In the genomic region with DNA sequence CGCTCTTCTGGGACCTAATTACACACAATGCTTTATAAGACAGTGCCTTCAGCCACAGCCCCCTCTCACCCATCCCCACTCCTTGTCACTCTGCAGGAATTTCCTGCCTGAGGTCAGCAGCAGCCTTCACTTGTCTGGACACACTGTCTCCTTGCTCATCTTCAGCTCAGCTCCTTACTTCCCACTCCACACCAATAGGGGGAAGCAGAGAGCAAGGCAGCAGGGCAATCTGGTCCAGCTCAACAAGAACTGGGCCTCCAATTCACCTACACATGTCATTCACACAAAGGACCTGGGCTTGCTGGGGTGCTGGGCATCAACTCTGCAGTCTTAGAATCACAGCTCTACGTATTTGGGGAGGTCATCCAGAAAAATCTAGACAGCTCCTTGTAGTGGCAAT, we compare ENCODE assay signal across 17 mouse cellular contexts. TPM values are rescaled to one million over a fixed set of nuclear protein-coding genes. Genes with fewer than 3 reads are reported as not detected.
DNase-seq lines count a peak whose midpoint lies in the region; ATAC-seq and TF ChIP-seq lines count a peak whose summit lies in the region.
"Had no signal": no experiment of that assay in that cellular context is flagged by ENCODE, and none has a peak within 500 bp of the region (broad histone marks: within the 10 kb centered on the region; RNA-seq: fewer than 3 reads in every experiment).

No protein-coding gene starts in this region.

- H3K27me3 ChIP-seq in intestine, postnatal 0 days (replicated peaks; ENCODE audit: control insufficient read depth, insufficient read depth, low read length): no peaks in the 10 kb centered on the region
- no peaks in the 10 kb centered on the region for H3K27me3 ChIP-seq in intestine, embryonic 16.5 days (replicated peaks; ENCODE audit: control insufficient read depth, insufficient read depth, low read length)
- H3K27me3 ChIP-seq: heart, embryonic 12.5 days; liver, embryonic 15.5 days had no signal

- no peak overlapping the region for H3K4me3 ChIP-seq in intestine, postnatal 0 days (ENCODE audit: low read depth, low read length)
- no peak overlapping the region for H3K4me3 ChIP-seq in intestine, embryonic 16.5 days (ENCODE audit: low read length)
- H3K4me3 ChIP-seq: heart, embryonic 12.5 days; limb, embryonic 10.5 days; liver, embryonic 15.5 days had no signal

- DNase-seq in cerebellum, postnatal 10 days: peak; percentile 62 to 72
- no peak for DNase-seq in cerebellum, adult 11 months
- peak; percentile 24 for DNase-seq in retina, postnatal 1 day
- DNase-seq in retina, embryonic 14.5 days (ENCODE audit: low spot score): no peak
- no peak for DNase-seq in frontal cortex, postnatal 14 days (ENCODE audit: low spot score in 2 of 2)
- no peak for DNase-seq in kidney, postnatal 4 days
- DNase-seq: gastrocnemius, postnatal 25 days; heart, postnatal 4 days; kidney, adult 11 months; kidney, postnatal 25 days; lung, postnatal 4 days; thymus, postnatal 4 days had no signal

- no peak overlapping the region for H3K9ac ChIP-seq in intestine, postnatal 0 days (ENCODE audit: low read depth, low read length)
- H3K9ac ChIP-seq in intestine, embryonic 16.5 days (ENCODE audit: low read depth, low read length): no peak overlapping the region
- H3K9ac ChIP-seq: heart, embryonic 12.5 days; liver, embryonic 15.5 days had no signal

- no peak for ATAC-seq in intestine, postnatal 0 days
- ATAC-seq in intestine, embryonic 16.5 days: no peak

- no peak overlapping the region for H3K27ac ChIP-seq in intestine, postnatal 0 days (ENCODE audit: low read depth, low read length)
- no peak overlapping the region for H3K27ac ChIP-seq in intestine, embryonic 16.5 days (ENCODE audit: low read length)
- H3K27ac ChIP-seq: limb, embryonic 10.5 days; liver, embryonic 15.5 days had no signal

- H3K36me3 ChIP-seq in intestine, postnatal 0 days (ENCODE audit: control insufficient read depth, insufficient read depth): no peaks in the 10 kb centered on the region
- H3K36me3 ChIP-seq in intestine, embryonic 16.5 days (ENCODE audit: control insufficient read depth, insufficient read depth, low read length): no peaks in the 10 kb centered on the region
- H3K36me3 ChIP-seq: heart, embryonic 12.5 days; limb, embryonic 10.5 days; liver, embryonic 15.5 days had no signal

- WGBS in intestine, postnatal 0 days: 88% methylated on average over 2 of the region's 2 CpGs
- WGBS in intestine, embryonic 16.5 days: 84% methylated on average over 2 of the region's 2 CpGs

- no peak overlapping the region for H3K4me2 ChIP-seq in intestine, postnatal 0 days (replicated peaks; ENCODE audit: low read depth)
- H3K4me2 ChIP-seq in intestine, embryonic 16.5 days (ENCODE audit: low read depth, low read length): no peak overlapping the region
- H3K4me2 ChIP-seq: heart, embryonic 12.5 days; liver, embryonic 15.5 days had no signal

- H3K4me1 ChIP-seq in intestine, postnatal 0 days (replicated peaks; ENCODE audit: control insufficient read depth, insufficient read depth, low read length): no peaks in the 10 kb centered on the region
- H3K4me1 ChIP-seq in intestine, embryonic 16.5 days (ENCODE audit: control insufficient read depth, insufficient read depth, low read length): no peaks in the 10 kb centered on the region
- H3K4me1 ChIP-seq: heart, embryonic 12.5 days; limb, embryonic 10.5 days; liver, embryonic 15.5 days had no signal

- peak; percentile 37 for TF ChIP-seq CTCF in intestine, postnatal 0 days (IDR thresholded peaks at IDR 0.05; ENCODE audit: low read depth)

- H3K9me3 ChIP-seq in intestine, postnatal 0 days (ENCODE audit: control insufficient read depth): no peaks in the 10 kb centered on the region
- no peaks in the 10 kb centered on the region for H3K9me3 ChIP-seq in intestine, embryonic 16.5 days (ENCODE audit: control insufficient read depth, low read length)
- H3K9me3 ChIP-seq: heart, embryonic 12.5 days; limb, embryonic 10.5 days; liver, embryonic 15.5 days had no signal

RNA-seq across cellular contexts. Expression of gene Myt1l, which starts 33.0 kb away (rescaled TPM):
- polyA plus RNA-seq in intestine, postnatal 0 days (2015; fragmentation: Nextera tagmentation; extraction: Ambion mirVana): 1.2 and 1.8 TPM in 2 replicates
- 2.0 and 3.3 TPM in 2 replicates for polyA plus RNA-seq in intestine, embryonic 16.5 days (2015; fragmentation: Nextera tagmentation; extraction: Ambion mirVana)
- polyA plus RNA-seq: limb, embryonic 10.5 days had no signal

Comparison
In these comparisons a context has a peak if more than half of its experiments do, and no peak if none do; other contexts are left out.
1. DNase-seq: peak in cerebellum, postnatal 10 days (2 of 2) and retina, postnatal 1 day (single experiment); none in cerebellum, adult 11 months (single experiment), retina, embryonic 14.5 days (single experiment), frontal cortex, postnatal 14 days (0 of 2) and kidney, postnatal 4 days (0 of 2).